Mouse (Mus musculus) spleen, postnatal 36 days (tissue): ENCODE data around the gene BC053393.

ENCODE experiments used
- DNase-seq, 2 experiments: peaks; one replicate each; pipeline ENCODE4 v3.0.0; 2022; ENCODE audit warnings: low spot score in 2 of 2, mixed read lengths in 1 of 2

BC053393 gene

DNA sequence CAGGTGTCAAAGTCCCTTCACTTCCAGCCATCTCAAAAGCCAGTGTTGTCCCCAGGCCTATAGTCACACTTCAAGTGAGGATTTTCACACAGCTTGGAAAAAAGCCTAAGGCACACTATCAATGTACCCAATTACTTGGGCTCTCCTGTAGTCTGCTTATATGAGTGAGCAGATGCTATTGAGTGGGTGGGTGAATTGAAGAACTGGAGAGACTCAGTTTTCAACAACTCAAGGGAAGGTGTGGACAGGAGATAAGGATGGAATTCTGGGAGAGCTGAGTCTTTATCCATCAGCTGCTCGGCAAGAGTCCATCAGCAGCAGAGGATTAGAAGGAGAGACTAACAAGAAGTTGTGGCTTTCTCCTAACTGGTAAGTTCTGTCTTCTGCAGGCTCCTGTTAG lies at the start of gene BC053393:
BC053393 (plus strand) TSS at position 210 of the 400 bp plus-strand sequence.
- DNase-seq: no peak

DNA sequence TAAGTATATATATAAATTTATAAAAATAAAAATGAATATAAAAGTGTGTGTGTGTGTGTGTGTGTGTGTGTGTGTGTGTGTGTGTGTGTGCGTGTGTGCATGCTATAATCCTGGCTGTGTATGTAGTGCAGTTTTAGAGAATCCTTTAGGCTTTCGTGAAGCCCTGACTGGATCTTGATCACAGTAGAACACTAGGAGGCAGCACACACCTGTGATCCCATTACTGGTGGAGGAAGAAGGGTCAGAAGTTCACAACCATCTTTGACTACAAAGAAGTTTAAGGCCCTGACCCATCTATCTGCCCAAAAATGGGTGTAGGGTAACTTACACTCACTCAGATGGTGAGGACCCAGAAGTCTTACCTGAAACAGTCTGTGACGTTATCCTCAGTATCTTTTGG lies 48.6 kb upstream of the BC053393 start:
- DNase-seq: no peak

DNA sequence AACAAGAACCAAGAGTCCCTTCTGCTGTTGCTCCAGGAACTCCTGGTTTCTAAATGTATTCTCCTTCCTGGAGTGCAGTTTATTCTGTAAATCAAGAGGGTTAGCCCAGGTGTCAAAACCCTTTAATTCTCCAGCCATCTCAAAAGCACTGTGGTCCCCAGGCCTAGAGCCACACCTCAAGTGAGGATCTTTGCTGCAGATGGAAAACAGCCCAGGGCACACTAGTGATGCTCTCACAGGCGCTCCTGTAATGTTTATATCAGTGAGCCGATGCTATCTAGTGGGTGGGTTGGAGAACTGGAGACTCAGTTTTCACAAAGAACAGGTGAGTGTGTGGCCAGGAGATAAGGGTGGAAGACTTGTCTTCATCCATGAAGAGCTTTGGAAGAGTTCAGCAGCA lies 47.4 kb upstream of the BC053393 start, which contains the start of gene Gm12169:
Gm12169 (plus strand) TSS at position 301 of the 400 bp plus-strand sequence.
- no peak for DNase-seq

DNA sequence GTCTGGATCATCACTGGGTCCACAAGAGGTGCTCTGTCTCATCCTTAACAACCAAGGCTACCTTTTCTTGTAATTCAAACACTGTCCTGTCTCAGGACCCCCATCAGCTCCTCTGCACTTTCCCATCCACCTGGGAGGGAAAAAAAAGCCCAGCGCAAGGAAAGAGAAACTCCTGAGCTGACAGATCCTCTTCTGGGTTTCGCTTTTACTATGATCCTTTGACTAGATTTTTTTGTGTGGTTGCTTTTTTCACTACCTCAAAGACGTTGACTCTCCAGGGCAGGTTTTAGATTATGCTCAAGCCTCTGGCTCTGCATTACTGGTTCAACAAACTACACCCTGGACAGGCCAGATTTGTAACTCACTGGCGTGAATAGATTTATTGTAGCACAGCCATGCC lies 41.2 kb upstream of the BC053393 start:
- no peak for DNase-seq

- DNase-seq: no peak
Observed at GRCm38 (mm10) chr11:46536978-46537377, 34.4 kb upstream of the BC053393 start.

- no peak for DNase-seq
Observed at GRCm38 (mm10) chr11:46543530-46543929, 27.8 kb upstream of the BC053393 start.

DNA sequence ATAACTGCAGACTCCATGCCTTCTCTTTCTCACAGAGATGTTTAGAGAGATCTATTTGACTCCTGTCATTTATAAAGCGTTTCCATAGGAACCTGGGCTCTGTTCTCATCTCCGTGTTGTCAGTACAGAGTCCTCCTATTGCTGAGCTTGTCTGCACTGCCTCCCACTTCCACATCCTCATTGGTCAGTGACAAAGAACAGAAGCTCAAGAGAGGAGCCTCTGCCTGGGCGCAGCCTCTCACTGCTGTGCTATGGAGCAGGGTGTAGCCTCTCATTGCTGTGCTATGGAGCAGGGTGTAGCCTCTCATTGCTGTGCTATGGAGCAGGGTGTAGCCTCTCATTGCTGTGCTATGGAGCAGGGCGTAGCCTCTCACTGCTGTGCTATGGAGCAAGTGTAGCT lies 21.6 kb upstream of the BC053393 start:
- no peak for DNase-seq

GRCm38 (mm10) chr11:46552741-46553140 lies 18.6 kb upstream of the BC053393 start:
- DNase-seq: no peak

DNA sequence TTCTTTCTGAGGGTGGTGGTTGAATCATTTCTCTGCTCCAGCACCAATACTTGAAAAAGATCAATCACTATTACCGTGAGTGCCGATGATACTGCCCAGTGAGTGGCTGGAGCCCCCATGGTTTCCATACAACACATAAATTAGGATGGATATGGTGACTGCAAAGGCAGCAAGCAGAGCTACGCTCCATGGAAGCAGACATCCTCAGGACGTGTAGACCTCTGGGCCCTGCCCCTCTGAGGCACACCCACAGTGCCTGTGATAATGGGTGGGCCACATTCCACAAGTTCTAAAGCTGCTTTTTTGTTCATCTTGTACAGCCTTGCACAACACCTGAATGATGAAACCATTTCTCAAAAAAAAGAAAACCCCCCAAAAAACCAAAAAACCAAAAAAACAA lies 10.2 kb upstream of the BC053393 start:
- no peak for DNase-seq

- DNase-seq: no peak
Observed at GRCm38 (mm10) chr11:46564671-46565070, 6.7 kb upstream of the BC053393 start.

GRCm38 (mm10) chr11:46565967-46566366 lies 5.4 kb upstream of the BC053393 start:
- no peak for DNase-seq

DNA sequence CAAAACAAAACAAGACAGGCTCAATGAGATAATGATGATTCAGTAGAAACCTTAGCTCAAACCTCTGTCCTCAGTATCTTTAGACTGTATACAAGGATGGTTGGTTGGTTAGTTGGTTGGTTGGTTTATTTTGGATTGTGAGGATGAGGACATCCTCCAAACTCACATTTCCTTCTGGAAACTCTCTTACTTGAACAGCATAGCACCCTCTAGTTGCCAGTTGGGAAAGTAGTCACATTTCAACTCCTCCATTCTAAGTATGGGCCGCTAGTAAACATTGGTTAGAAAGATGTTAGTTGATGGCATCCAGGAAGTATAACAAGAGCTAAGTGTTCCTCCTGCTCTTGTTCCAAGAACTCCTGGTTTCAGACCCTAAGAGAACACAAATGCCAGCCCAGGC lies 2.2 kb upstream of the BC053393 start:
- DNase-seq: no peak

DNA sequence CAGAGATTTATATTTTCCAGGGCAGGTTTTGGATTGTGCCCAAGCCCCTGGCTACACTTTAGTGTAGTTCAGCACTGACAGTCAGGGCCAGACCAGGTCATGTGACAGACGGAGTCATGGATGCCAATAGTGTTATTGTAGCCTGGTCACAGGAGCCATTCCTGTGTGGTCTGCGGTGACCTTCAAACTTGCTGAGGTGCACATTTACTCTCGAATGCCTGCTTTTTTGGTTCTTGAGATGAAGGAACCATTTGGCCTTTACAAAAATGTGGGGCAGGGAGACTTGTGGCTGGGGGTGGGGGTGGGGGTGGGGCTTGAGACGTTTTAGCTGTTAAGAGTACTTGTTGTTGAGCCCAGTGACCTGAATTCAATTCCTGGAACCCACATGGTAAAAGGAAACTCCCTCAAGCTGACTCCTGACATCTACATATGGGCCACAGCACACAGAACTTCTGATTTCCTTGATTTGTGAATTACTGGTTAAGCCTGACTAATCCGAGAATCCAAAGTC lies 7.5 kb downstream of the BC053393 start:
- DNase-seq: no peak

DNA sequence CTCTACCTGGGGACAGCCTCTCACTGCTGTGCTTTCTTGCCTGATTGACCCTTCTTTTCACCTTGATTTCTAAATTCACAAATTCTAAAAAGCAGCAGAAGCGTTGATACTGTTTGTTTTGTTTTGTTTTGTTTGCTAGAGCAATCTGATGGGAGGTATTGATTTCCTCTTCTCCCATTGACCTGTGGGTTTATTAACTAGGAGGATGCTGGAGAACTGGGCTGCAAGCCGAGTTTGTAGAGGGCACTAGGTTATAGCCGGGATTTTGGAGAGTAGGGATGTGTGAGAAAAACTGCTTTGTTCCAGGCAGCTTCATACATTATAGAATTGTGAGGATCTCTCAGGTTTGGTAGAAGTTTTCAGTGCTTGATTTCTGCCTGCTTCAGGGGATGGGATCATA lies 9.1 kb downstream of the BC053393 start:
- DNase-seq: no peak

DNA sequence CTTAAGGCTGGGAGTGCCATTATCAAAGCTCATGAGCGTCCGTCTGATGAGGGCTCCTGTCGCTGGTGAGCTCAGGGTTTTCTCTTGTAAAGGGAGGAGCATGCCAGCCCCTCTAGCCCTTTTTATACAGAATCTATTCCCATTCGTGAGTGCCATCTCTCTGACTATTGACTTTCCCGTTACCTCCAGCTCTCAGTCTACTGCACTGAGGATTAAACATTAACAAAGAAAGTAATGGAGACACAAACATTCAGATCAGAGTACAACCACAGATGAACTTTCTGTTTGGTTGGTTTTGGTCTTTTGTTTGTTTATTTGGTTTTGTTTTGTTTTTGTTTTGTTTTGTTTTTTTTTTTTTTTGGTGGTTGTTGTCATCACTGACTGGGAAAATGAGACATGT lies 11.4 kb downstream of the BC053393 start:
- no peak for DNase-seq

- no peak for DNase-seq
Observed at GRCm38 (mm10) chr11:46592416-46592815, 21.1 kb downstream of the BC053393 start.

- no peak for DNase-seq
Observed at GRCm38 (mm10) chr11:46619929-46620328, 48.6 kb downstream of the BC053393 start.

GRCm38 (mm10) chr11:46620414-46621168 lies 49.3 kb downstream of the BC053393 start:
- no peak for DNase-seq

DNA sequence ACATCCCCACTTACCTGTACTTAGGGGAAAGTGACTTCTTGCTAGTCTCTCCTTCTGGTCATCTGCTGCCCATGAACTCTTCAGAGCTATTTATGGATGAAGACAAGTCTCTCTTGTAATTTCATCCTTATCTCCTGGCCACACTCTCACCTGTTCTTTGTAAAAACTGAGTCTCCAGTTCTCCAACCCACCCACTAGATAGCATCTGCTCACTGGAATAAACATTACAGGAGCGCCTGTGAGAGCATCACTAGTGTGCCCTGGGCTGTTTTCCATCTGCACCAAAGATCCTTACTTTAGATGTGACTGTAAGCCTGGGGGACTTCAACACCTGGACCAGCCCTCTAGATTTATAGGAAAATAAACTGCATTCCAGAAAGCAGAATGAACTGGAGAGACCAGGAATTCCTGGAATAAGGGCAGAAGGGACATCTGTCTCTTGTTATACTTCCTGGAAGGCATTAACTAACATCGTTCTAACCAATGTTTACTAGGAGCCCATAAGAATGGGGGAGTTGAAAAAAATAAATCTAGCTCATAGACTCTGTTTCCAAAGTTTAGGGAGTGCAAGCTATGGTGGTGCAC lies 58.0 kb downstream of the BC053393 start, which contains the start of gene Dppa1:
Dppa1 (minus strand) TSS at position 51 of the 585 bp plus-strand sequence.
- DNase-seq: no peak

DNA sequence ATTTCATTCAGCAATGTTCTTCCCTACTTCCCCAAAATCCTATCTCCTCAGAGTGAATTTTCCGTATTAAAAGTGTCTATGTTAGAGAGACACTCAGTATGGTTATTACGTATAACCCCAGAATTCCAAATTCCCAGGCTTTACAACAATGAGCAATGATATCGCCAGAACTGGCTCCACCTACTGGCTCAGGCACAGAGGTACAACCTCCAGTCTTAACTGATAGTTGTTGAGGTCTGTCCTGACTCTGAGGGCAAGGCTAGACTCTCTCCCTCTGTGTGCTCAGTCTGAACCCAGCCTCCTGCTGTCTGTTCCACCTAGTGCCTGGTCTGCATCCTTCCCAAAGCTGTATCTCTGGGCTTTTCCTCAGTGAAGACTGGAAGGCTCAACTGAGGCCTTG lies 60.3 kb downstream of the BC053393 start:
- DNase-seq: no peak

DNA sequence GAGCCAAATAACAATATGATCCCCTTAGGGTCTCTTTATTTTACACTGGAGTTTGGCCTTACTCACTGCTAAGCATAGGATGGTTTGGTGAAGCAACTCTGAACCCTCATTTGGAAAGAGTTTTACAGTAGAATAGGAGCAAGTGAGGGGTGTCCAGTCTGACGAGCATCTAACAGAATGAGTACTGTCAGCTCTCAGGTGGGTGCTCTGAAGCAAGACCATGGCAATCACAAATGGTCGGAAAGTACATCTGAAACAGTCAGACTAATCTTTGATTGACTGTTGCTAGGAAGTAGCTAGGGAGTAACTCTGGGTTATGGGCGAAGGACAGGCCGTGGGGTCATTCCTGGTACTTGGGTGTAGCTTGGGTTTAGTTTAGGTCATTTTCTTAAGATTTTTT lies 64.2 kb downstream of the BC053393 start:
- DNase-seq: peak; percentile 46 to 54

GRCm38 (mm10) chr11:46636568-46636967 lies 65.2 kb downstream of the BC053393 start:
- no peak for DNase-seq
